Mouse (Mus musculus) mesoderm, embryonic 11.5 days (tissue): ENCODE measurements around the gene Wdr90.
A peak's percentile ranks its signal among the peaks of the same experiment; 100 is the strongest.

ENCODE experiments used
- DNase-seq: peaks from one replicate; pipeline ENCODE4 v3.0.0-alpha.2; 2012; ENCODE audit warnings: low read depth, low spot score

Gene Wdr90

DNA sequence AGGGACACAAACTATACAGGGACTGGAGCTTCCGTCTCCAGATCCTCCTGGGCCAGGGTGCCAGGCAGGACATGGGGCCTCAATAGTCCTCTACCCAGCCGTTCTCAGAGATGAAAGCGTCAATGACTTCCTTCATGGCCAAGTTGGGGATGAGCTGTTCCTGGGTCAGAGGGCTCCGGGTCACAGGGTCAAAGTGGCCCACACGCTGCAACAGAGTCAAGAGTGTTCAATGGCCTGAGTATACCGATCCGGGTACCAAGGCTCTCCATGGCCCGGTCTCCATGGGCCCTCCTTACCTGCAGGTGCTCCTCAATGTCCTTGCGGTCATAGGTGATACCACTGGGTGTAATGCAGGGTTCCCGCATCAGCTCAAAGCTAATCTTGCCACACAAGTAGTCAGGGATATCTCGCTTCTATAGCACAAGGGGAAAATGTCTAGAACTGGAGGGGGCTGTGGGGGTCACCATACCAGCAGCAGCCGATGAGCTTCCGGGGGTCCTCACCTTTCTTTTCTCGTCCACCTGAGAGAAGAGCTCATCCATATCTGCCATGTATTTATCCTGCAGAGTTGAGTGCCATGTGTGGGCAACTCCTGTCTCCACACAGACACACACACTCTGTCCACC is 30.4 kb downstream of the Wdr90 start:
- DNase-seq: no peak

- DNase-seq: no peak
These were observed 31.0 kb downstream of the Wdr90 start for GRCm38 (mm10) chr17:25830200-25830753.

- no peak for DNase-seq
These were observed 31.7 kb downstream of the Wdr90 start for GRCm38 (mm10) chr17:25829558-25830017.

DNA sequence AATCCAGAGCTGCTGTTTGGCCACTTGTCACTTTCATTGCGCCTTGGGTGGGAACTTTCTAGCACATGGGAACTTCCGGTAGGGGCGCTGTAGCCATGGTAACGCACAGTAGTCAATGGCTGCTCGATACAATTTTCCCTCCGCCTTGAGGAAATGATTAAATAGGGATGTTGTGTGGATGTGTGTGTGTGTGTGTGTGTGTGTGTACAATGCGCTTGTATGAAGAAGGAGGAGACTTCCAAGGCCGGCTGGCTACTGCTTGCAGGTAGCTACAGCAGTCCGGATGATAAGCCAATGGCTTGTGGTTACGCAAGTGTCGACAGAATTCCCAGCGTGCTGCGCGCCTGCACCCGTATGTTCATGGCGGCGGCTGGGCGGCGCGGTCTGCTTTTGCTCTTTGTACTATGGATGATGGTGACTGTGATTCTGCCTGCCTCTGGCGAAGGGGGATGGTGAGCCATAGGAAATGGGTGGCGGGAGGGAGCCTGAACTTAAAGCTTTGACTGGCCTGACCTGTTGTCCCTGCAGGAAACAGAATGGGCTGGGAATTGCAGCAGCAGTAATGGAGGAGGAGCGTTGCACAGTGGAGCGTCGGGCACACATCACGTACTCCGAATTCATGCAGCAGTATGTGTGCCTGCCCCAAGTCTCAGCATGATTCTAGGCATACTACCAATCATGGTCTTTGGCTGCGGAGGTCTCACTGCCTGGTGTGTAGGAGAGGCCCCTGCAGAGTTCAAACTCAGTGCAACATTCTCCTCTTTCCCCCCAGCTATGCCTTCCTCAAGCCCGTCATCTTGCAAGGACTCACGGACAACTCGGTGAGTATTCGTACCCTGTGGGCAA is 32.4 kb downstream of the Wdr90 start, which contains the start of gene Jmjd8:
Jmjd8 (plus strand) TSS at position 156 of the 846 bp plus-strand sequence.
- peak; percentile 82 for DNase-seq

GRCm38 (mm10) chr17:25828223-25828594 is 33.1 kb downstream of the Wdr90 start:
- DNase-seq: no peak

GRCm38 (mm10) chr17:25827546-25828222 is 33.6 kb downstream of the Wdr90 start:
- no peak for DNase-seq

DNA sequence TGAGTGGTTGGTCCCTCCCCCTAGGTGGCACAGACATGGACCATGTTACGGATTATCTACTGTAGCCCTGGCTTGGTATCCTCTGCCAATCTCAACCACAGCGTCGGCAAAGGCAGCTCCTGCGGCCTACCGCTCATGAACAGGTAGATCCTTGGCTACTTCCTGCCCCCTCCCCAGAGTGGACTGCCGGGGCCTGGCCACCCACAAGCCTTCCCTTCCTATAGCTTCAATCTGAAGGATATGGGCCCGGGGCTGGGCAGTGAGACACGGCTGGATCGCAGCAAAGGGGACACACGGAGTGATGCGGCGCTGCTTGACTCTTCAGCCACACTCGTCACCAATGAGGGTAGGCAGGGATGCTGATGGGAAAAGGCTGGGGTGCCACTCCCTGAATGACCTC is 34.3 kb downstream of the Wdr90 start:
- DNase-seq: no peak

GRCm38 (mm10) chr17:25825984-25826570 is 35.2 kb downstream of the Wdr90 start:
- no peak for DNase-seq

- no peak for DNase-seq
These were observed 36.0 kb downstream of the Wdr90 start for GRCm38 (mm10) chr17:25825311-25825710.

GRCm38 (mm10) chr17:25824362-25825142 is 36.7 kb downstream of the Wdr90 start:
- no peak for DNase-seq

GRCm38 (mm10) chr17:25823452-25823851 is 37.8 kb downstream of the Wdr90 start, which contains the start of gene Wdr24:
Gene Wdr24, plus strand, starts transcription at chr17:25823627.
- peak; percentile 87 for DNase-seq

GRCm38 (mm10) chr17:25818851-25819780 is 42.2 kb downstream of the Wdr90 start:
- no peak for DNase-seq

GRCm38 (mm10) chr17:25817662-25818061 is 43.6 kb downstream of the Wdr90 start:
- DNase-seq: no peak

DNA sequence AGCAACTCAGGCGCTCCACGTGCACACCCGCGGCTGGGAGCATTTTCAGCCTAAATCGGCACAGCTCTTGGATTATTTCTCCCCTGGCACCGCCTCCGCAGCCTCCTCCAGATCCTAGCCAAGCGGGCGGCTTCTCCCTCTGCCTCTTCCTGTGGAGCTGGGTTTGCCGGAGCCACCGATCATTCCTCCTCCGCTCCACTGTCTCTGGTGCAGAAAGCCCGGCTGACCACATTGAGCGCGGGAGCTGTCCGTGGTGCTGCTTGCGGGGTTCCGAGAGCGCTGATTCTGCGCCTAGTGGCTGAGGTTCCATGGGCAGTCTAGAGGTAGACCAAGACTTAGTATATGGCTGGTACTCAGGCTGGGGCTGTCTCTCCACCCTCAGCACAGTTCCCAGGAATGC is 47.8 kb downstream of the Wdr90 start:
- peak; percentile 94 for DNase-seq

DNA sequence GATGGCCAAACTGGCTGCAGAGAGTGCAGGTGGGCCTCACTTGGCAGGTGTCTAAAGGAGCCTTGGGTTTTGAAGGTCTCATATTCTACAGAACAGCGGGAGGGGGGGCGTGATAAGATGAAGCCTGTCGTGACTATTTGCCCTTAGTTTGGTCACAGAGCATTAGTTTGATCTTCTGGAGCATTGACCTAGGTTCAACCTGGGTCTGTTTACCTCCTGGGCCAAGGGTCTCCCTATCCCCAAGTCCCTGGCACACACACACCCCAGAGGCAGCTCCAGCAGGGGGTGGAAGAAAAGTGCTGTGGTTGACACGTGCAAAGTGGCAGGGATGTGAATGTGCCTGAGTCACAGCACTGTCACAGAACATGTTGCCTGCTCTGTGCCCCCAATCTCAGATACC is 50.4 kb downstream of the Wdr90 start:
- DNase-seq: no peak

DNA sequence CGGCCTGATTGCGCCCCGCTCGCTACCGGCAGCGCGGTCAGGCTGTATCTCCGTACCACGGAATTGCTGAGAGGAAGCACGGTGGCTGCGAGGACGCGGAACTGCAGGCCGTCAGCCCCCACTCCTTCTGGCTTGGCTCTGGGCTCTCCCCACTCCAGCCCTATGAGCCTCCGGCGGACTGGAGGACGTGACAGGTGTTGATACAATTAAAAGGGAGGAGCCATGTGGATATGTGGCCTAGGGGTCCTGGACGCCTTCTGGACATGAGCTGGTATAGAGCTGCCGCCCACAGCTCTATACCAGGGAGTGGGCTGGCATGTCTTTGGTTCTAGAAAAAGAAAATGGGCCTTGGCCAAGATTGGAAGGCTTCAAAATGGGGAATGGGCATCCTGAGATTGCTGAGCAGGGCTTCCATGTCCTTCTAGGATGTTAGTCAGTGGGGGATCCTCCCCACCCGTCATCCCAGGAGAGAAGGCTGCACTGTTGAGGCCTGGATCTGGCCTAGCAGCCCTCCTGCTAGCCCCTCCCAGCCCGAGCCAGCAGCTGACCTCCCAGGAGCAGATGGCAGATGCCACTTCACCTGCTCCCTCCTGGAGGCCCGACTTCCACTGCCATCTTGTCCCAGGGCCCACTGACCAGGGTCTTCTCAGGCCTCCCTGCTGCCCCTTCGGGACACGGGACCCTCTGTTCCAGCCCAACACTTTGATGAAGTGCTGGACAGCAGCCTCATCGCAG is 51.5 kb downstream of the Wdr90 start:
- DNase-seq: peak; percentile 41

GRCm38 (mm10) chr17:25808789-25809605 is 52.3 kb downstream of the Wdr90 start, which contains the start of gene Fbxl16:
Gene Fbxl16, plus strand, starts transcription at chr17:25809085.
- DNase-seq: peak; percentile 89

GRCm38 (mm10) chr17:25808028-25808427 is 53.3 kb downstream of the Wdr90 start:
- DNase-seq: no peak
